Mouse (Mus musculus): ENCODE data around the gene Aprt.

Gene Aprt

DNA sequence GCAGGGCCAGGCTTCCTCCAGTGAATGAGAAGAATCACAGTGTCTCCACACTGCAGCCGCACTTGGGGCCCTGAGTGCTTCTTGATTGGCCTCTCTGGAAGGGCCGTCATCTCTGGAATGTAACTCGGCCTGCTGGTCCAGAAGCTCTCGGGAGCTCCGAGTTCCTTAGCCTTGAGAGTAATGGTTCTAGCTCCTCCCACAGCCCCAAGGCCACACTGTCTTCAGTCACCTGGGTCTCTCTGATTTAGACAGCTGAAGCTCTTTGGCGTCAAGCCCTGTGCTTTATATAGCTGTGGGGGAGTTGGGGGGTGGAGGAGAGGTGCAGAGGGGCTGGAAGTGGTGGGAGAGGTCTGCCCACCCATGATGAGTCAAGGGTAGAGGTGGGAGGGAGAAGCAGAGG, 39.7 kb downstream of the Aprt start:
- no peak for DNase-seq (ENCODE audit: low spot score)

DNA sequence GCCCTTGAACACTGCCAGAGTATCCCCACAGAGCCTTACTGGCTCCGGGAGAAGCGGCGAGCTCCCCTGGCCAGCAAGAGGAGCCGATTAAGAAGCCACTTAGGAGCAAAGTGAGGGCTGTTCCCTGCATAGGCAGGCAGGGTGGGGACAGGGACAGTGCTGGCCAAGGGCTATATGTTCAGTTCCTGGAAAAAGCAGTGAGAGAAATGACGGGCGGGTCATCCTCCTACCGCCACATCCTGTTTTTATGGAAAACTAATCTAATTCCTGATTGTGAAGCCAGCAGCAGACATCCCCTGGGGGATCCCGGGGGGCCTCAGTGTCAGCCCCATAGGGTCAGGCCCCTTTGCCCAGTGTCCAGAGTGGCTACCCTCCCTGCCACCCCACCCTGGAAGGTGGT, 45.4 kb downstream of the Aprt start:
- DNase-seq (ENCODE audit: low spot score), result no peak

DNA sequence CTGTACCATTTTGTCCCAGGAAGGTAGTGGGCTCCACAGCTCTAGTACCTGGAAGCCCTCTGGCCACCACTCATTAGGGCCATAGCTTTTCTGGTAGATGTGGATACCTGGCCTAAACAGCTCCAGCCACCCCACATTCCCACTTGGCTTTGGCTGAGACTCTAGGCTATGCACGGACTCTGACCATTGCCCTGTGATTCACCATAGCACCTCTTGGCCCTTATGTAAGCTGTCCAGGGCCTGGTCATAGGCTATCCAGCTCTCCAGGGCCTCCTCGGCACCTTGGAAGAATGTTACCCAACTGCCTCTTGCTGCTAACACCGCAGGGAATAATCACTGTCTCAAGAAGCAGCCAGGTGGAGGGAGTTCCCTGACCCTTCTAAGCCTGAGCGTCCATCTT, 47.5 kb downstream of the Aprt start:
- no peak for DNase-seq (ENCODE audit: low spot score)

DNA sequence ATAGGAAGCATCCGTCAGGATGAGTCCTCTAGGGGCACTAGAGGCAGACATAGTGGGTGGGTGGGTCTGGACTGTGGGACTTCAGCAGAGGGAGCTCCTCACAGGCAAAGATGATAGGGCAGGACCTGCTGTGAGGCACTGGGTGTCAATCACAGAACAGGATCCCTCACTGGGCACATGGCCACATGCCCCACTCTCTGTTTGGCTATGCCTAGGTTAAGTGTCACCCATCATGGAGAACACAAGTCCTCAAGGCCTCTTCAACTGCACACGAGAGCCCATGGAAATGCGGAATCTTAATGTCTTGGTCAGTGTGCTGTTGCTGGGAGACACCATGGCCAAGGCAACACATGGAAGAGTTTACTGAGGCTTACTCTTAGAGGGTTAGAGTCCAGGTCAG, 48.8 kb downstream of the Aprt start:
- no peak for DNase-seq (ENCODE audit: low spot score)

DNA sequence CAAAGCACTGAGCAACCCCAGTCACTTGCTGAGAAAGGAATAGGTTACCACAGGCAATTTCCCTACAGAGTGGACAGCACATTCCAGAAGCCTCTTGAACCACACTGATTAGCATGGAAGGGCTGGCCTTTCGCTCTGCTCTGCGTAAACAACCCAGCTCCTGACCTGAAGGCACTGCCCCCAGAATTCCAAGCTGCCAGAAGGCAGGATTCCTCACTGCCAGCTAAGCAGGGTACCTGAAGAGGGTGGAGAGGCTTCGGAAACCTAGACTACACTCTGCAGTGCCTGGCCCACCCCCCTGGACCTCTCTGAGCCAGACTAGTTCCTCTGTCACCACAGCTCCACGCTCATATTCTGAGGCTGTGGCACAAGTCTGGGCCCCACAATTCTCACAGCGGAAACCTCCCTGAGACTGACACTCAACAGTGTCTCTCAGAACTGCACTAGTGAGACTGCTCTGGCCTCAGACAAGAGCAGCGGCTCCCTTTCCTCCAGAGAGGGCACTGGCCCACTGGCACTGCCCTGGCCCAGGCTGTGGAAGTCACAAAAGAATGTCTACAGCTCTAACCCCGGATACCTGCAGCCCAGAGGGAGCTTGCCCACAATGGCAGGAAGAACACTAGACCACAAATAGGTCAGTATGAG, 50.1 kb downstream of the Aprt start:
- peak; percentile 26 for DNase-seq (ENCODE audit: low spot score)

DNA sequence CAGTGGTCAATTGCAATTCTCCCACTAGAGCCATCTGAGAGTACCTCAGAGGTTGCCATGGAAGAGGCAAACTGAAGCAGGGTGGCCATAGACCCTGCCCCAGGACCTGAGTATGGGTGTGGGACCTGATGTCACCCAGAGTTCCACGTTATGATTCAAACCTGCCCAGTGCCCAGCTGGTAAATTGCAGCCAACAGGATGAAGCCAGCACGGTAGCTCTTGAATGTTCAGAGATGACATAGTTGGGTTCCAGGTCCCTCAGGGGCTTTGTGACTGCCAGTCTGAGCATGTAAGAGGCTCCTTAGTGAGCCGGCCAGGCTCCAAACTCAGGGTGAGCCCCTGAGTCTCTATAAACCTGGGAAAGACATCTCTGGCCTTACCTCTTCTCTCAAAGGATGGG, 50.6 kb downstream of the Aprt start:
- no peak for DNase-seq (ENCODE audit: low spot score)

DNA sequence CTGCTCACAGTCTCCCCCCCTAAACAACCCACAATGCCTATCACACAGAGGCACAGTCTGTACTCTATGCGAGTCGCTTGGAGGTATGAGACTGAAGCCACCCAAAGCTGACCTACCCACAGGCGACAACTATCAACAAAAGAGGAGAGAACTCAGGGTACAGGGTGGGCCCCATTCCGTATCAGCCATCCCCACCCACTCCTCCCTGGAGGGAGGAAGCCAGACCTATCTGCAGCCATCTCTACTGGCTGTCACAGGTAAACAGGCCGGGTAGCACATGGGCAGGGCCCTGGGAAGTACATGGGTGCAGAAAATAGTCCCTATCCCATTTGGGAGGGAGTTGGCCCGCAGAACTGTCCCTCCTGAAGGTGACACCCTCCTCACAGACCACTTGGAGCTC, 51.7 kb downstream of the Aprt start:
- no peak for DNase-seq (ENCODE audit: low spot score)

Measured in adipocyte (in vitro differentiated cells).